In genomic region chr17:10190857-10191256, GRCm38 (mm10) we compare ENCODE assay signal across 26 mouse cellular contexts.
"Had no signal": no experiment of that assay in that cellular context is flagged by ENCODE, and none has a peak within 500 bp of the region (broad histone marks: within the 10 kb centered on the region; RNA-seq: fewer than 3 reads in every experiment).

No protein-coding gene starts in this region.

- H3K9ac ChIP-seq: heart, embryonic 13.5 days; heart, embryonic 15.5 days; hindbrain, embryonic 13.5 days; hindbrain, embryonic 15.5 days; kidney, embryonic 15.5 days; limb, embryonic 12.5 days; liver, embryonic 14.5 days had no signal

- H3K27me3 ChIP-seq: heart, embryonic 13.5 days; heart, embryonic 15.5 days; hindbrain, embryonic 13.5 days; hindbrain, embryonic 15.5 days; kidney, embryonic 15.5 days; limb, embryonic 12.5 days had no signal

- H3K36me3 ChIP-seq: heart, embryonic 15.5 days; hindbrain, embryonic 15.5 days; kidney, embryonic 15.5 days; limb, embryonic 10.5 days; limb, embryonic 12.5 days had no signal

- DNase-seq: gastrocnemius, postnatal 14 days; gastrocnemius, postnatal 36 days; heart, adult 2 months; heart, postnatal 14 days; heart, postnatal 36 days; kidney, adult 11 months; kidney, adult 2 months; kidney, adult 9 months; kidney, postnatal 14 days; kidney, postnatal 36 days; layer of hippocampus, adult 9-11 months; layer of hippocampus, postnatal 36 days; liver had no signal

- H3K27ac ChIP-seq: heart, adult 2 months; heart, embryonic 13.5 days; heart, embryonic 15.5 days; hindbrain, embryonic 15.5 days; hindbrain, postnatal 0 days; kidney, embryonic 15.5 days; kidney, postnatal 0 days; limb, embryonic 10.5 days; limb, embryonic 12.5 days; liver, embryonic 14.5 days had no signal

- H3K4me3 ChIP-seq: heart, adult 2 months; heart, embryonic 13.5 days; heart, embryonic 15.5 days; hindbrain, embryonic 13.5 days; hindbrain, embryonic 15.5 days; kidney, embryonic 15.5 days; limb, embryonic 10.5 days; limb, embryonic 12.5 days had no signal

- H3K4me1 ChIP-seq: heart, embryonic 13.5 days; heart, embryonic 15.5 days; limb, embryonic 10.5 days; limb, embryonic 12.5 days had no signal

- H3K9me3 ChIP-seq: heart, embryonic 15.5 days; hindbrain, embryonic 15.5 days; kidney, embryonic 15.5 days; limb, embryonic 10.5 days; limb, embryonic 12.5 days had no signal

- H3K4me2 ChIP-seq: heart, embryonic 11.5 days; heart, embryonic 13.5 days; heart, embryonic 15.5 days; hindbrain, embryonic 13.5 days; hindbrain, embryonic 15.5 days; kidney, embryonic 15.5 days; limb, embryonic 12.5 days; liver, embryonic 11.5 days had no signal

- ATAC-seq: hindbrain, postnatal 0 days; intestine, embryonic 16.5 days had no signal
